Mouse (Mus musculus) embryo, embryonic 10.5 days (tissue): Measurements from ENCODE around the gene A830018L16Rik.
"Not testable (repeated sequence)": the region's sequence is repeated elsewhere in the genome, so short reads cannot be mapped to it uniquely, and the experiment has no call there.

Experiments used
- DNase-seq: peaks from one replicate; pipeline ENCODE4 v3.0.0-alpha.2; 2015; ENCODE audit warnings: low spot score

Gene A830018L16Rik

DNA sequence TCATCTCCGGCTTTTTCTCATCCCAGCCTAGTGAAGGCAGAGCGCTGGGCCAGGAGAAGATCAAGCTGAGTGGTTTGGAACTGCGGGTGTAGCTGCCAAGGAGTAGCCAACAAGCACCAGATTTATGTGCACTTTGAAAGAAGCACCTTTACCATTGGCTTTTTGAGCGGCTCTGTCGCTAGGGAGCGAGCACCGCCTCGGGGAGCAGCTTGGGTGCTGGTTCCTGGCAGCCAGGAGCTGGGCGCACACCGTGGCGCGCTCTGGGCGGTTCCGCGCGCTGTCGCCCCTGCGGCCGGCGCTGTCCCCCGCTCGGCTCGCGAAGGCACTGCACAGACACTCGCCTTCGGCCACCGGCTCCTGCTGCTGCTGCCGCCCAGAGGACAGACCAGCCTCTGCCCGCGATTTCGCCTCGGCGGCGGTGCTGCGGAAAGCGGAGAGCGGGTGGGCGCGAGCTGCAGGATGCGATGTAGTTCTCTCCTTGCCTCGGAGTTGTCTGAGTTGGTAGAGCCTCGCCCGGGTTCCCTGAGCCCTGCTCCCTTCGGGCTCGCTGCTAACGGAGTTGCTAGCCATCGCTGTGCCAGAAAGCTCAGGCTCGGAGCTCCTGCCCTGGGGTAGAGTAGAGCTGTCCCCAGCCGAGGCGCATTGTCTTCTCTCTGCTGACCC, at the start of gene A830018L16Rik:
Gene A830018L16Rik (plus strand): TSS at position 212 of the 663 bp plus-strand sequence.
- DNase-seq, result peak; percentile 85

DNA sequence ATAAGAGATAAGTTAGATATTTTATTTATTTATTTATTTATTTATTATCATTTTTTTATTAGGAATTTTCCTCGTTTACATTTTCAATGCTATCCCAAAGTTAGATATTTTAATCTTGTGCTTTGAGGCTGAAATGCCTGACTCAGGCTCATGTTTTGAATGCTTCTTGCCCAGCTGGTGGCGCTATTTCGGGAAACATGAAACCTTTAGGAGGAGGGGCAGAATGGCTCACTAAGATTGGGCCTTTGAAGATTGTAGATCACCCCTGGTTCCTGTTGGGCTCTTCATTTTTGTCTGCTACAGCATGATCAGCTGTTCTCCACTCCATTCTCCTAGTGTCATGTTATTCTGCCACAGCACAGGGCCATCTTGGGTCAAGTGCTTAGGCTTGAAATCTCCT, 28.1 kb upstream of the A830018L16Rik start:
- DNase-seq, result peak; percentile 1

- DNase-seq, result no peak
Observed at GRCm38 (mm10) chr1:11395408-11395807, 18.5 kb upstream of the A830018L16Rik start.

- no peak for DNase-seq
Observed at GRCm38 (mm10) chr1:11395996-11396736, 17.7 kb upstream of the A830018L16Rik start.

GRCm38 (mm10) chr1:11401159-11401558, 12.7 kb upstream of the A830018L16Rik start:
- DNase-seq, result no peak

DNA sequence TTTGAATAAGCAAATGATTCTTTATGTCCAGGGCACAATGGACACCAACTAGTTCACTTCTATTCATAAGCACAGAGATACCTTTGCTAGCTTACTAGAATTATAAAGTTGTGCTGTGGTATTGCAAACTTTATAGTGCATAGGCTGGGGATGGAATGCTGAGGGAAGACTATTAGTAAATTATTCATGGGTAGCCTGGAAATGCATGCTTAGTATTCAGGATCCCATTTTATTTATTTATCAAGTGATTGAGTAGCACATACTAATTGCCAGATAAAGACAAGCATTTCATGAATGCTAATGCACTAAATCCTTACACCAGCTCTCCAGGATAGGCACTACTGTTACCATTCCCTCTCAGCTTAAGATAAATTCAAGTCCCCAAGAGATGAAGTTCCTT, 8.4 kb upstream of the A830018L16Rik start:
- no peak for DNase-seq

DNA sequence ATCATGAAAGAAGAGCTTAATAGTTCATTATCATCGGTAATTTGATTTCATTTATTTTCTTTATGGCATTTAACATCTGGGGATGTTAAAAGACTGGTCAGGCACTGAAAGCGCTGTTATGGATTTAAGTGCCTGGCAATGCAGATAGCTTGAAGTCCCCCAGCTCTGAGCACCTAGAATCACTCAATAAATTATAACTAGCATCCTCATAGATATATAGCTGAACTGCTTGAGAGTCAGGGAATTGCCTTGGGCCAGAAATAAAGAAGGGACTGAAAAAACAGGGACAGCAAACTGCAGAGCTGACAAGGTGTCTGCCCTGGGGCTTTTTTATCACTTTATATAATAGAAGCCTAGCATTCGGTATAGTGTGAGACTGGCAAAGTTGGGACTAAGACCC, 7.9 kb upstream of the A830018L16Rik start:
- DNase-seq, result no peak

- DNase-seq, result no peak
Observed at GRCm38 (mm10) chr1:11414560-11414959, 655 bp downstream of the A830018L16Rik start.

- DNase-seq, result no peak
Observed at GRCm38 (mm10) chr1:11427310-11427709, 13.4 kb downstream of the A830018L16Rik start.

DNA sequence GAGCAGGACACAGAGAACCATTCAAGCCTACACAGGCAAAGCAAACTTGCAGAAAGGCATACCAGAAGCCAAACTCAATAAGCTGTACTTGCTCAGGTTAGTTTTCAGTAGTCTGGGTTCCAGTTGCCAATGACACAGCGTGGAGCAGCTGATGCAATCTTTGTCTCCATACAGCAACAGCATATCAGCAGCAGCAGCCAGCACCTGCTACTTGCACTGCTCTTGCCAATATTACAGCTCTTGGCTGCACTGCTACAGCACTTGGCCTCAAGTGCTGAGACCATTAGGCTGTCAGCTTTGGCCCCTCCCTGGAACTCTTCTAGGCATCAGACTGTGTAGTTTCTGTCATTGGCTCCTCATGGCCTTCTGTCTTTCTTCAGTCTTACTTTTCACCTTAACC, 44.4 kb downstream of the A830018L16Rik start:
- no peak for DNase-seq

DNA sequence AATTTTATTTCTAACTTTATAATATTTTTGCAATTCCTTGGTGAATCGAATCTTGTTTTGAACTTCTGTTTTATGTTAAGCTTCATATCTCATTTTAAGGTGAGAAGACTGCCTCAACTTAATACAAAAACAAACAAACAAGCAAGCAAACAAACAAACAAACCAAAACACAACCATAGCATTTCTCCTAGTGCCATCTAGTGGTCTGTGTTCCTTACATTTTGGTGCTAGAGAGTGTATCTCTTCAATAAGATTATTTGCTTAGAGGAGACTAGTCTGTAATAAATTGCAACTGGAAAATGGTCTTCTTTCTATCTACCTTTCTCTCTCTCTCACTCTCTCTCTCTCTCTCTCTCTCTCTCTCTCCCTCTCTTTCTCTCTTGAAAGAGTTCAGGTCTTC, 52.4 kb downstream of the A830018L16Rik start:
- no peak for DNase-seq

GRCm38 (mm10) chr1:11467065-11467643, 53.2 kb downstream of the A830018L16Rik start:
- no peak for DNase-seq

DNA sequence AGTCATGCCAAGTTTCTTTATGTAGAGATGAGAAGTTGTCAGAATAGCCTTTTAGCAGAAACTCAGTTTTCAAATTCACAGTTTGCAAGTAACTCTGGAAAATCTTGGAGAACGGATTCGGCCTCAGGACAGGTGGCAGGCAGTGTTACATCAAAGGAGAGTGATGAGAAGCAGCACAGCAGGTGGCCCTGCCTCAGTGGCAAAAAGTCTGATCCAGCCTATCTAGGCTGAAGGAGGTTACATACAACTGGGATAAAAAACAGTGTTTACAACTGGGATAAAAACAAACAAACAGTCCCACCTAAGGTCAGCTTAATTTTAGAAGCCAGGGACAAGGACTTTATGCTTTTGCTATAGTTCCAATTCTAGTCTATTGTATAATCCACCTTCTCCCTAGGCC, 79.0 kb downstream of the A830018L16Rik start:
- no peak for DNase-seq

GRCm38 (mm10) chr1:11501556-11501955, 87.7 kb downstream of the A830018L16Rik start:
- no peak for DNase-seq

DNA sequence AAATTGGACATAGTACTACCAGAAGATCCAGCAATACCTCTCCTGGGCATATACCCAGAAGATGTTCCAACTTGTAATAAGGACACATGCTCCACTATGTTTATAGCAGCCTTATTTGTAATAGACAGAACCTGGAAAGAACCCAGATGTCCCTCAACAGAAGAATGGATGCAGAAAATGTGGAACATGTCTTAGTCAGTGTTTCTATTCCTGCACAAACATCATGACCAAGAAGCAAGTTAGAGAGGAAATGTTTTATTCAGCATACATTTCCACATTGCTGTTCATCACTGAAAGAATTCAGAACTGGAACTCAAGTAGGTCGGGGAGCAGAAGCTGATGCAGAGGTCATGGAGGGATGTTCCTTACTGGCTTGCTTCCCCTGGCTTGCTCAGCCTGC, 135.9 kb downstream of the A830018L16Rik start:
- not testable (repeated sequence) for DNase-seq

- DNase-seq, result peak; percentile 76
Observed at GRCm38 (mm10) chr1:11565309-11565708, 151.4 kb downstream of the A830018L16Rik start.

DNA sequence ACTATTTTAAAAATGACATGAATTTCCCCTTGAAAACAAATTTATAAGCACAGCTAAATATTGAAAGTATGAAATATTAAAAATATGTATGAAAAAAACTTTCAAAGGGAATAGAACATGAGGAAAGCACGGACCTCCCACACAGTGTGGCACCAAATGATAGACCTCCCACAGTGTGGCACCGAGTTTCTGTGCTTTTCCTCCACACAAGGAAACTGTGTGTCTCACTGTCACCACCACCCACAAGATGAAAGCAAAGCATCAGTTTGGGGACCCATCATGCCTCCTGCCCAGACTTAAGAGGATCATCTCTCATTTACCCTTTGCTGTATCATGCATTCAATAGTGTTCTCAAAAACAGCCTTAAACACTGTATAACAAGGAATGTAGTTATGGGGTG, 152.8 kb downstream of the A830018L16Rik start:
- no peak for DNase-seq

DNA sequence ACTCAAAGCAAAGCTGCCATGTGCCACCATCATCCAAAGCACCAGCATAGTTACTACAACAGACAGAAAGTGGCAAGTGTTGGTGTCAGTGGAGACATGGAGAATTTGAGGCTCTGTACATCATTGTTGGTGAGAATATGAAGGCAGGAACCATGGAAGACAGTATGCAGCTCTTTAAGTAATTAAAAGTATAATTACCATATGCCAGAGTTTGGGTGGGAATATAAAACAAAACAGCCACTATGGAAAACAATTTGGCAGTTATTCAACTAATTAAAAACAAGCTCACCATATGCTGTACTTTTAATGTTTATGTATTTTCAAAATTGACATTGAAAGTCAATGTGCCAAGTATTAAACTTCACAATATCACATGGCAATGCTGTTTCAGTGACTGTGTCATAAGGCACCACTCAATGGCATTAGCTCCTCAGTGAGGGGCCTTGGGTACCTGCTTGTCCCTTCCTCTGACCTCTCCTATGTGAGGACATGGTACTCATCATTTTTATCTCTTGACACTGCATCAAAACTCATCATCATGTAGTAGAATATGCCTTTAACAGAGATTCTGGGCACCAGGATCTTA, 153.5 kb downstream of the A830018L16Rik start:
- no peak for DNase-seq

GRCm38 (mm10) chr1:11570274-11570673, 156.4 kb downstream of the A830018L16Rik start:
- DNase-seq, result no peak

GRCm38 (mm10) chr1:11573462-11573861, 159.6 kb downstream of the A830018L16Rik start:
- DNase-seq, result no peak

- DNase-seq, result no peak
Observed at GRCm38 (mm10) chr1:11580026-11580425, 166.1 kb downstream of the A830018L16Rik start.

GRCm38 (mm10) chr1:11588305-11588704, 174.4 kb downstream of the A830018L16Rik start:
- DNase-seq, result no peak

- no peak for DNase-seq
Observed at GRCm38 (mm10) chr1:11650137-11650536, 236.2 kb downstream of the A830018L16Rik start.
